Mouse (Mus musculus) heart, postnatal 0 days (tissue): ENCODE data around the gene Sh3d19. TPM values are rescaled to one million over a fixed set of nuclear protein-coding genes. Genes with fewer than 3 reads are reported as not detected.

Experiments used
- ATAC-seq: fragments of 200-750 bp; cut with Nextera tagmentation; 2 replicates; pipeline ENCODE4 v1.8.0; 2017; ENCODE audit warnings: low read depth, moderate number of reproducible peaks, moderate library complexity; ENCODE audit not compliant: insufficient read depth
- DNase-seq: peaks from one replicate; pipeline ENCODE4 v3.0.0-alpha.2; 2016; ENCODE audit warnings: low spot score
- H3K27ac ChIP-seq: fragments of 300-500 bp; sonication (generic); 2 replicates; pipeline ENCODE4 v1.5.1; 2014; ENCODE audit warnings: low read depth, mild to moderate bottlenecking
- H3K27me3 ChIP-seq: fragments of 300-500 bp; sonication (generic); 2 replicates; pipeline ENCODE4 v1.6.1; 2014; ENCODE audit warnings: low read length, mixed read lengths; ENCODE audit not compliant: control insufficient read depth, insufficient read depth
- H3K36me3 ChIP-seq: fragments of 300-500 bp; sonication (generic); replicated peaks from 2 replicates; pipeline ENCODE4 v1.6.1; 2014; ENCODE audit warnings: low read length, mixed read lengths; ENCODE audit not compliant: control insufficient read depth, insufficient read depth
- H3K4me1 ChIP-seq: fragments of 300-500 bp; sonication (generic); 2 replicates; pipeline ENCODE4 v1.6.1; 2014; ENCODE audit warnings: antibody characterized with exemption; ENCODE audit not compliant: control insufficient read depth, insufficient read depth
- H3K4me2 ChIP-seq: fragments of 300-500 bp; sonication (generic); 2 replicates; pipeline ENCODE4 v1.6.1; 2014; ENCODE audit warnings: low read depth, mild to moderate bottlenecking, low read length, moderate library complexity
- H3K4me3 ChIP-seq: fragments of 300-500 bp; sonication (generic); 2 replicates; pipeline ENCODE4 v1.5.1; 2014; ENCODE audit warnings: low read depth, low read length
- H3K9ac ChIP-seq: fragments of 300-500 bp; sonication (generic); replicated peaks from 2 replicates; pipeline ENCODE4 v1.6.1; 2014; ENCODE audit warnings: low read depth, low read length, mixed read lengths
- H3K9me3 ChIP-seq: fragments of 300-500 bp; sonication (generic); replicated peaks from 2 replicates; pipeline ENCODE4 v1.6.1; 2016; ENCODE audit warnings: low read length; ENCODE audit not compliant: control insufficient read depth
- CTCF ChIP-seq: IDR thresholded peaks from 2 replicates; pipeline ENCODE4 v1.5.1; 2016; ENCODE audit warnings: antibody characterized with exemption, control low read depth, low read depth
- EP300 ChIP-seq: IDR thresholded peaks from 2 replicates; pipeline ENCODE4 v1.6.1; 2016; ENCODE audit warnings: antibody characterized with exemption, low read depth
- WGBS: fragments of 180-500 bp; shearing (Covaris S2); extraction: QIAGEN DNeasy Blood & Tissue Kit; methylation state at CpG from one replicate; pipeline ENCODE4 v1.1.7; 2014; 5-methylcytosine and 5-hydroxymethylcytosine counted together
- polyA plus RNA-seq: library from polyadenylated mRNA; unstranded; fragments of >200 nt; fragmentation: Nextera tagmentation; extraction: Ambion mirVana; gene quantifications from 2 replicates; pipeline ENCODE4 v1.2.1, GENCODE M21; 2015
- total RNA-seq: library from RNA; depleted of rRNA; stranded (reverse); fragments of >200 nt; gene quantifications from 2 replicates; pipeline ENCODE4 v1.2.3, GENCODE M21; 2014; ENCODE audit warnings: low replicate concordance

Sh3d19 gene
- total and polyA plus RNA-seq, 2 experiments from 2014 or later, result 7.4 to 52.6 TPM

- ATAC-seq, result no peak
- H3K36me3 ChIP-seq, result no peaks in the 10 kb centered on the region
- no peak overlapping the region for H3K9ac ChIP-seq
- no peak for TF ChIP-seq EP300
- TF ChIP-seq CTCF, result no peak
- no peak overlapping the region for H3K4me3 ChIP-seq
- no peaks in the 10 kb centered on the region; the same call in 1 of the 2 replicates for H3K9me3 ChIP-seq
- H3K4me2 ChIP-seq, result no peak overlapping the region
- H3K4me1 ChIP-seq, result no peaks in the 10 kb centered on the region
- no peaks in the 10 kb centered on the region for H3K27me3 ChIP-seq
- no peak for DNase-seq
- 60% methylated on average over 4 of the region's 4 CpGs for WGBS
- H3K27ac ChIP-seq, result no peak overlapping the region
These were observed 20.0 kb upstream of the Sh3d19 start for GRCm38 (mm10) chr3:85950914-85951313.

DNA sequence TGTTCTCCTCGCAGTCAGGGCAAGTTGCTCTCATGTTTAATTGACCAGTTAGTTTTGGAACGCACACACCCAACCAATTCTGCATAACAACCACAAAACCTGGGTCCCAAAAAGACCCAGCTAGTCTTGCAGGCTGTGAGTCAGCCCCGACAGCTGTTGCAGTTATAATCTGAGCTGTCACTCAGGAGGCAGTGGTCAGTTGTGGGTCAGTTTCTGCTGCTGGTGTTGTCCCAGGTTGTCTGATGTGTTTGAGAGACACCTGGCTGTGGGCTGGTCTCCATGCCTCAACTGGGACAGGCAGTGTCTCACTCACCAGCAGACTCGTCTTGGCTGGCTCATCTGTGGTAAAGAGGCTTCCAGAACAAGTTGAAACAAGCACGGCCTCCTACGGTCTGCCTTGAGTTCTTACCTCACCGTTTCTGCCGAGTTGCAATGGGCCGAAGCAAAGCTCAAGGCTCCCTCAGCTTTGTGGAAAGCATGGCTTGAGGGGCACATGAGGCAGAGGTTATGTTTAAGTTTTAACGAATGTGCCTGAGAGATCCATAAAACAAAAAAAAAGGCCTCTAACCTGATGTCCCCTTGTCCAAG lies 18.1 kb upstream of the Sh3d19 start:
- Histone ChIP-seq H3K27me3 (no peaks in the 10 kb centered on the region), H3K9me3 (no peaks in the 10 kb centered on the region; the same call in 1 of the 2 replicates), H3K9ac (no peak overlapping the region), H3K4me1 (no peaks in the 10 kb centered on the region), H3K27ac (no peak overlapping the region), H3K4me3 (no peak overlapping the region), H3K36me3 (no peaks in the 10 kb centered on the region), H3K4me2 (no peak overlapping the region)
- WGBS, result 86% methylated on average over 10 of the region's 10 CpGs
- no peak for ATAC-seq
- DNase-seq, result no peak
- TF ChIP-seq EP300 (no peak), CTCF (no peak)

GRCm38 (mm10) chr3:85955269-85955668 lies 15.6 kb upstream of the Sh3d19 start:
- no peak for DNase-seq
- no peak overlapping the region for H3K27ac ChIP-seq
- H3K4me2 ChIP-seq, result no peak overlapping the region
- no peak overlapping the region for H3K4me3 ChIP-seq
- WGBS, result 91% methylated on average over 9 of the region's 9 CpGs
- H3K4me1 ChIP-seq, result no peaks in the 10 kb centered on the region
- TF ChIP-seq CTCF (no peak), EP300 (no peak)
- H3K9ac ChIP-seq, result no peak overlapping the region
- H3K9me3 ChIP-seq, result no peaks in the 10 kb centered on the region
- no peak for ATAC-seq
- H3K36me3 ChIP-seq, result no peaks in the 10 kb centered on the region
- no peaks in the 10 kb centered on the region for H3K27me3 ChIP-seq

GRCm38 (mm10) chr3:85955704-85956103 lies 15.2 kb upstream of the Sh3d19 start:
- Histone ChIP-seq H3K27ac (no peak overlapping the region), H3K4me1 (no peaks in the 10 kb centered on the region), H3K27me3 (no peaks in the 10 kb centered on the region), H3K9me3 (no peaks in the 10 kb centered on the region), H3K4me2 (no peak overlapping the region), H3K36me3 (no peaks in the 10 kb centered on the region), H3K9ac (no peak overlapping the region), H3K4me3 (no peak overlapping the region)
- no peak for TF ChIP-seq CTCF
- TF ChIP-seq EP300, result no peak
- DNase-seq (no peak), ATAC-seq (no peak)
- 84% methylated on average over 5 of the region's 5 CpGs for WGBS

DNA sequence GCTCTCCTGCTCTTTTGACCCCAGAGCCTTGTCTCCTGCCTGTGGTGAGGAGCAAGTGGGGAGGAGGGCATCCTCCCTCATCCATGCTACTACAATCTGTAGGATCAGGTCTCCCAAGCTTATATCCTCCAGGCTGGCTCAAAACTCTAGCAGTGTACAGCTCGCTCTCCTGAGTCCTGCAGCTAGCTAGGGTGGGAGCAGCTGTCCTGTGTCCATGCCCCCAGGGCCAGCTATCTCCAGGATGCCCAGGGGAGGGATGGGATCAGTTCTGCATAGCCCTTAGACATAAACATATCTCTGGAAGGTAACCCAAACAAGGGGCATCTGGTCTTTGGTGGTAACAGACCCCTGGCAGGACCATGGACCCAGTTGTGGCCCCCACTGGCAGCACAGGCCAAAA lies 11.2 kb upstream of the Sh3d19 start:
- H3K4me3 ChIP-seq, result no peak overlapping the region
- no peak for DNase-seq
- no peak overlapping the region for H3K4me2 ChIP-seq
- no peaks in the 10 kb centered on the region for H3K36me3 ChIP-seq
- WGBS, result 75% methylated on average over 1 of the region's 1 CpGs
- no peaks in the 10 kb centered on the region for H3K4me1 ChIP-seq
- no peaks in the 10 kb centered on the region for H3K27me3 ChIP-seq
- TF ChIP-seq CTCF (no peak), EP300 (no peak)
- H3K9ac ChIP-seq, result no peak overlapping the region
- H3K27ac ChIP-seq, result no peak overlapping the region
- peaks cover 8% of the 10 kb centered on the region; the same call in 1 of the 2 replicates for H3K9me3 ChIP-seq
- ATAC-seq, result no peak

- Histone ChIP-seq H3K4me1 (no peaks in the 10 kb centered on the region), H3K36me3 (no peaks in the 10 kb centered on the region), H3K9me3 (peaks cover 8% of the 10 kb centered on the region; the same call in 1 of the 2 replicates), H3K4me3 (no peak overlapping the region), H3K27me3 (no peaks in the 10 kb centered on the region), H3K4me2 (no peak overlapping the region), H3K9ac (no peak overlapping the region), H3K27ac (no peak overlapping the region)
- DNase-seq (no peak), ATAC-seq (no peak)
- WGBS, result 33% methylated on average over 5 of the region's 5 CpGs
- TF ChIP-seq CTCF, result no peak
- TF ChIP-seq EP300, result no peak
These were observed 9.8 kb upstream of the Sh3d19 start for GRCm38 (mm10) chr3:85961134-85961533.
